Mouse (Mus musculus): Measurements from ENCODE around the gene Dpp6. TPM values are rescaled to one million over a fixed set of nuclear protein-coding genes. Genes with fewer than 3 reads are reported as not detected.

Gene Dpp6
- polyA plus RNA-seq, 1 experiment from 2014 or later: 15.0 TPM

DNA sequence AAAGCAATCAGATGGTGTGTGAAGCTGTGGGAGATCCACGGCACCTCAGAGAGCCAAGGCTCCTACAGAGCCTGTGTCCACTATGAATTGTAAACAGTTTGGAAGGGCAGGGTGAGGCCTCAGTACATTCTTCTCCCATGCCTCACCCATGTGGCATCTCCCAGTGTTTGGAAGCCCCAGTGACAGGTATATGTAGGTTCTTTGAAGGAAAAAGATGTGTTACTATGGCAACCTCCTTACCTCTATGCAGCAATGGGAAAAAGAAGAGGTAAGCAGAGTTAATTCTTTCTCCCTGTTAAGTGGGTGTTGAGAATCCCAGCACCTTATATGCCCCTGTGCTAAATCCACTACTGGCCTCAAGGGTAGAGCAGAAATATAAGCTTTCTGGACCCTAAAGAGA, 351.5 kb downstream of the Dpp6 start:
- Histone ChIP-seq H3K9ac (no peak overlapping the region), H3K4me1 (no peaks in the 10 kb centered on the region), H3K36me3 (replicated peaks) (no peaks in the 10 kb centered on the region), H3K27me3 (no peaks in the 10 kb centered on the region), H3K27ac (no peak overlapping the region), H3K4me2 (no peak overlapping the region), H3K9me3 (no peaks in the 10 kb centered on the region), H3K4me3 (replicated peaks) (no peak overlapping the region)
- no peak for ATAC-seq (ENCODE audit: low FRiP score)
- 96% methylated on average over 1 of the region's 1 CpGs for WGBS

DNA sequence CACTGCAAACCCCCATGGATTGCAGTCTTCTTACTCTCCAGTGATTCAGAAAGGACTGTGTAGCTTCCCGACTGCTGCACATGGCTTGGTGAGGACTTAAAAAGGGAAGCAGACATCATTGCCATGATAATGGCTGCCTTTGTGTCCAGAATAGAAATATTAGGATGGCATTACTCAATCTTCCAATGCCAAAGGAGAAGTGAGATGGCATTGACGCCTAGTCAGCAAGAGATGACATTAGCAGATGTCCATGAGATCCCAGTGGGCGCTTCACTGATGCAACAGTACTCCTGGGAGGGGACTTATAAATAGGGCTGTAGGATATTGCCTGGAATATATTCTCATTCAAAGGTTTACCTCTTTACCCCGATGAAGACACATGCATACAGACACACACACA, 368.0 kb downstream of the Dpp6 start:
- H3K9me3 ChIP-seq: no peaks in the 10 kb centered on the region
- H3K9ac ChIP-seq: no peak overlapping the region
- H3K4me2 ChIP-seq: no peak overlapping the region
- H3K27me3 ChIP-seq: no peaks in the 10 kb centered on the region
- no peak overlapping the region for H3K27ac ChIP-seq
- H3K4me3 ChIP-seq (replicated peaks): no peak overlapping the region
- H3K4me1 ChIP-seq: no peaks in the 10 kb centered on the region
- 85% methylated on average over 4 of the region's 4 CpGs for WGBS
- H3K36me3 ChIP-seq (replicated peaks): no peaks in the 10 kb centered on the region
- ATAC-seq (ENCODE audit: low FRiP score): no peak

DNA sequence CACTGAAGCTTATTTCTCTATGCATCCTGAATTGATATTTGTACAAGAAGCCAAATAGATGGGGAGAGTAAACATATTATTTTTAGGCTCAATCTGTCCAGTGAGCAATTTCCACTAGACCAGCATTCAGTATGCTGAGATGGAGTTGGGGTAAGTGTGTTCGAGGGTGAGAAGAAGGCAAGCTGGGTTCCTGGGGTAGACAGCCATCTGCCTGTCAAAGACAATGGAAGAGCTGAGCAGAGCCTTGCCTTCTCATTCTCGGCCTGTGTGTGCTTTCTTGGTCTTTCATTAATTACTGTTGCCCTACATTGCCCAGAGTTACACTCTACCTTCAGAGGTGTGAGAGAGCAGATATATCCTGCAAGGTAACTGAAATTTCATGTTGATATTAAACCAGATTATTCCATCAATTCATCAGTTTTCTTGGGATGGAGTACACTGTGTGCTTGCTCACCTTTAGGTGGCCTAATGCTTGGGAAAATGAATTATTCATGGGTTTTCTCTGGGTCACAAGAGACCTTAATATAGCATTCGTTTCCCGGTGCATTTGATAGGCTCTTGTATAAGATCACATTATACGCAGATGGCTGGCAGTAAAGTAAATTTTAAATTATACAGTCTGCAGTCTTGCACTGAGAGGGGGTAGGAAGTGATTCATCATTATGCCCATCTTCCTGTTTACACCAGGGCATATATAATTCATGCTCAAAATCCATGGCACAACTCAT, 374.4 kb downstream of the Dpp6 start:
- Histone ChIP-seq H3K9me3 (no peaks in the 10 kb centered on the region), H3K27ac (0 out of 2 replicates have a peak overlapping the region, but pooled peaks have one; percentile 13), H3K4me3 (replicated peaks) (no peak overlapping the region), H3K36me3 (replicated peaks) (no peaks in the 10 kb centered on the region), H3K27me3 (no peaks in the 10 kb centered on the region), H3K4me1 (peaks cover 5% of the 10 kb centered on the region; the same call in 1 of the 2 replicates), H3K9ac (no peak overlapping the region), H3K4me2 (no peak overlapping the region)
- WGBS: 64% methylated on average over 5 of the region's 5 CpGs
- peak; percentile 44 for ATAC-seq (ENCODE audit: low FRiP score)

DNA sequence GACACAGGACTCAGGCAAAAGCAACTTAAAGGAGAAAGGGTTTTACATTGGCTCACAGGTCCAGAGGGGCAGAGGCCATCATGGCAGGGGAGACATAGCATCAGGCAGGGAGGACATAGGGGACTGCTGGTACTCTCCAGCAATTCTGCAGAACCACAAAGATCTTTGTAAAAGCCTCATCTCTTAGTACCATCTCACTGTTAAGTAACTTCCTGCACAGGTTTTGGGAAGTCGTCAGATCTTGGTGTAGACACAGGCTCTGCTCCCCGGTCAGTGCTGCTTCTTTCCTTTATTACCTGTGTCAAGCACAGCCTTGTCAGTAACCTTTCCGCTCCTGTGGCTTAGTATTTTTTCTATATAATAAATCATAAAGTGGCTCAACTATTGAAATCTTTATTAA, 377.2 kb downstream of the Dpp6 start:
- no peak overlapping the region for H3K9ac ChIP-seq
- WGBS: 86% methylated on average over 3 of the region's 3 CpGs

DNA sequence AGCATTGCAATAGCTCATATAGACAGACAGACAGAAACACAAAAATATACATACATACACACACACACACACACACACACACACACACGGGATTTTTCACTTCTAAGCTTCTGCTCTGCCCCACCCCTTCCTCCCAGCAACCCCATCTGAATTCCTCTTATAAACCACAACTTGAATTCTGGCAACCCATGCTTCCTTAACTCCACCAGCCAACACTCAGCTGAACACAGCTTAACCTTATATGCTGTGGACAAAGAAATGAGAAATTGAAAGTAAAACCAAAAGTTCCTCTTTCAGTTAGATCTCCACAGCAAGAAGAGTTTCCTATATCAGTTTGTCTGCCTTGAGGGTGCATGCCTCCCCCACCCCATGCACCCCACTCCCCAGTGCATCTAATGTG, 378.0 kb downstream of the Dpp6 start:
- H3K9me3 ChIP-seq: no peaks in the 10 kb centered on the region
- no peak overlapping the region for H3K9ac ChIP-seq
- H3K4me2 ChIP-seq: no peak overlapping the region
- no peaks in the 10 kb centered on the region for H3K36me3 ChIP-seq (replicated peaks)
- no peak overlapping the region for H3K27ac ChIP-seq
- H3K4me1 ChIP-seq: peaks cover 5% of the 10 kb centered on the region; the same call in 1 of the 2 replicates
- no peak overlapping the region for H3K4me3 ChIP-seq (replicated peaks)
- no peaks in the 10 kb centered on the region for H3K27me3 ChIP-seq
- WGBS: 62% methylated on average over 1 of the region's 1 CpGs
- no peak for ATAC-seq (ENCODE audit: low FRiP score)

More for the DNA sequence above, 377.2 kb downstream of the Dpp6 start:
- H3K4me2 ChIP-seq: no peak overlapping the region
- H3K4me3 ChIP-seq (replicated peaks): no peak overlapping the region
- ATAC-seq (ENCODE audit: low FRiP score): no peak
- H3K36me3 ChIP-seq (replicated peaks): no peaks in the 10 kb centered on the region
- peaks cover 5% of the 10 kb centered on the region; the same call in 1 of the 2 replicates for H3K4me1 ChIP-seq
- H3K27me3 ChIP-seq: no peaks in the 10 kb centered on the region
- H3K9me3 ChIP-seq: no peaks in the 10 kb centered on the region
- no peak overlapping the region for H3K27ac ChIP-seq

DNA sequence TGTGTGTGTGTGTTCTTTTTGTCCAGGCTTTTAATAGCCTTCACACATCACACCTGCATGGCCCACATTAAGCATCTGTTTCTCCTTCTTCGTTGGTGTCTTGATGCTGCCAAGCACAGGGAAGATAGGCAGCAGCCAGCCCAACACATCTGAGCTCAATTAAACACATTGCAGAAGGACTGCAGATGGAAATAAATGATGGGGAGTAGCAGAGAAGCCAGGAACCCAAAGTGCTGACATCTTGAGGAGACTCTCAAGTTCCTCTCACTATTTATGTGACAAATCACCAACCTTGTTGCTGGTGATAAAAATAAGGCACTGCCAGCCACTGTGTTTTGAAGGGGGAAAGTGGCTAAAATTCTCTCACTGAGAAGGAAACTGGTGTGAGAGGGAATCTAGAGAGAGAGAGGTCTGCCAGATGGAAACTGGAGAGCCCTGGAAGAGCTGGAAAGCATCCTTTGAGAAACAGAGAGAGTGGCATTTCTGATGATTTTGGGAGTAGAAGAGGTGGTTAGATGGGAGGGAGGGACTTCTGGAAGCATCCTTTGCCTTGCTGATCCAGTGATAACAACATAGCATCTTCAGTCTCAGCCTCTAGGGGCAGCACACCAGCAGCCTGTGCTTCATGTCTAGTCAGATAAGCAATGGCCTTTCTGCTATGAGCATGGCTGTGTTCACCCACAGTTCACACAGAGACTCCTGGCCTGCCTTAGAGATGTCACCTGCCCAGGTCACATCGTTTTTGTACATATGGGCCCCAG, 383.8 kb downstream of the Dpp6 start:
- H3K27me3 ChIP-seq: no peaks in the 10 kb centered on the region
- no peak overlapping the region for H3K27ac ChIP-seq
- no peak overlapping the region for H3K4me3 ChIP-seq (replicated peaks)
- ATAC-seq (ENCODE audit: low FRiP score): no peak
- no peak overlapping the region for H3K4me2 ChIP-seq
- 54% methylated on average over 2 of the region's 2 CpGs for WGBS
- no peak overlapping the region for H3K9ac ChIP-seq
- no peaks in the 10 kb centered on the region for H3K36me3 ChIP-seq (replicated peaks)
- H3K4me1 ChIP-seq: no peaks in the 10 kb centered on the region
- H3K9me3 ChIP-seq: no peaks in the 10 kb centered on the region

DNA sequence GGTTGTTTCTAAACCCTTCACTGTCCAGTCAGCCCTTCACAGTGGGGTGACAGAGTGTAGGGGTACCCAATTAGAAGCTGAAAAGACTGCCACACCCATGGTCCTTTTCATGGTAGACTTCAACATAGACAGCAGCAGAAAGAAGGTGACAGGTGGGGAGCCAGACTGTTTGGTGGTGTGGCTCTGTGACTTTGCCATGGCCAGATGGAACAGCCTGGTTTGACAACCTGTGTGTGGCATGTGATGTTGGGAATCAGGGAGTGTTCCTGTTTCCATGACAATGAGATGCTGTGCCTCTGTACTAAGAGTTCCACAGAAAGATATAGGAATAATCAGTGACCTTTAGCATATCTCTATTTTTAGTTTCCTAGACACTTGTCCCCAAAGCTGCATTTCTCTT, 386.1 kb downstream of the Dpp6 start:
- H3K36me3 ChIP-seq (replicated peaks): no peaks in the 10 kb centered on the region
- H3K4me3 ChIP-seq (replicated peaks): no peak overlapping the region
- H3K4me1 ChIP-seq: no peaks in the 10 kb centered on the region
- no peak overlapping the region for H3K4me2 ChIP-seq
- H3K27me3 ChIP-seq: no peaks in the 10 kb centered on the region
- ATAC-seq (ENCODE audit: low FRiP score): no peak
- H3K9me3 ChIP-seq: no peaks in the 10 kb centered on the region
- H3K27ac ChIP-seq: no peak overlapping the region
- H3K9ac ChIP-seq: no peak overlapping the region

DNA sequence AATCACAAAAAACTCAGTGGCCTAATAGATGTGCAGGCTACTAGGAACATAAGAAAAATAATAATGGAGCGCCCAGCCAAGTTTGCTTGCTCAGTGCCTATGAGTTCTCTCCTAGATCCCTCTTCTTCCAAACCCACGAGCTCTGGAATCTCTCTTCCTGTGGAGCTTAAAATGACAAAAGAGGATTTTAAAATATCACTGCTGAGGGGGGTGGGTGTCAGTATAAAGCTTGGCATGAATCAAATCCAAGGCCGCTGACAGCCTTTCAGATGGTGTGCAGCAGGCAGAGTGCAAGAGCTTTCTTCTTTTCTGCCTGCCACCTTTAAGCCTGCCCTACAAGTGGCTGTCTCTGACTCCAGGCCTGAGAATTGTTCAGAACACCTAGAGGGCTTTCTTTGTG, 387.7 kb downstream of the Dpp6 start:
- Histone ChIP-seq H3K4me1 (no peaks in the 10 kb centered on the region), H3K4me2 (no peak overlapping the region), H3K27me3 (no peaks in the 10 kb centered on the region), H3K27ac (no peak overlapping the region), H3K9me3 (no peaks in the 10 kb centered on the region), H3K9ac (no peak overlapping the region), H3K36me3 (replicated peaks) (no peaks in the 10 kb centered on the region), H3K4me3 (replicated peaks) (no peak overlapping the region)
- ATAC-seq (ENCODE audit: low FRiP score): no peak
- 70% methylated on average over 3 of the region's 3 CpGs for WGBS

DNA sequence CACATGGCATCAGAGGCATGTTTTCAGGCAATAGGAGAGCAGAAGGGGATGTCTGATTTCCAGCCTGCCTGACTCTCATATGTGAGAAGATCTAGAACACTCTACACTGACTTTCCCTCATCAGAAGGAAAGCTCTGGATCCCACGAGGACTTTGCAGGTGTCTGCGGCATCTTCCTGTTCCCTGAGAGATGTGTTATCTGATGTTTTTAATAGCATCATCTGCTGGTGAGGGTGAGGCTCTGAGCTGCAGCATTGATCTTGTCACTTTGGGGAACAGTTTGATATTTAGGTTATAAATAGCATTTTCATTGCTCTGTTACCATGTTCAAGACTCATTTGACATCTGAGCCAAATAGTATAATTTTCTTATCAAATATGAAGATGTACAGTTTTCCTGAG, 388.8 kb downstream of the Dpp6 start:
- Histone ChIP-seq H3K27me3 (no peaks in the 10 kb centered on the region), H3K36me3 (replicated peaks) (no peaks in the 10 kb centered on the region), H3K9ac (no peak overlapping the region), H3K4me2 (no peak overlapping the region), H3K27ac (no peak overlapping the region), H3K9me3 (no peaks in the 10 kb centered on the region), H3K4me3 (replicated peaks) (no peak overlapping the region), H3K4me1 (no peaks in the 10 kb centered on the region)
- ATAC-seq (ENCODE audit: low FRiP score): no peak
- WGBS: 96% methylated on average over 2 of the region's 2 CpGs

DNA sequence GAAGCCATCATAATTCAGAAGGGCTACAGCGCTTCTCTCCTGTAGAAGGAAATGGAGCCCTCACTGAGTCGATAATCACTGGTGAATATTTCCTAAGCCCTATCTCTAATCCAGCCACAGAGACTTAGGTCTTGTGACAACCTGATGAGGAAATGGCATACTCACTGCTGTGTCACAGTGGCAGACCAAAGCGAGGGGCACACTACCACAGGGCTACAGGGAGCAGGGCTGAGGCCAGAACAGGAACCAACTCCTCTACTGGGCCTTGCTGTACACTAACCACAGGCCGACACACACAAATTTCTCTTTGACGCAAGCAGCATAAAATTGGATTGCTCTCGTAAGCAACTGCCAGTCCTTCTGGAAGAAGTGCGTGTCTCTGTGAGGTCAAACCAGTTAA, 389.2 kb downstream of the Dpp6 start:
- no peaks in the 10 kb centered on the region for H3K27me3 ChIP-seq
- H3K4me1 ChIP-seq: no peaks in the 10 kb centered on the region
- WGBS: 89% methylated on average over 7 of the region's 7 CpGs
- no peaks in the 10 kb centered on the region for H3K36me3 ChIP-seq (replicated peaks)
- no peak overlapping the region for H3K9ac ChIP-seq
- no peak overlapping the region for H3K4me2 ChIP-seq
- H3K9me3 ChIP-seq: no peaks in the 10 kb centered on the region
- no peak overlapping the region for H3K27ac ChIP-seq
- ATAC-seq (ENCODE audit: low FRiP score): no peak
- no peak overlapping the region for H3K4me3 ChIP-seq (replicated peaks)

DNA sequence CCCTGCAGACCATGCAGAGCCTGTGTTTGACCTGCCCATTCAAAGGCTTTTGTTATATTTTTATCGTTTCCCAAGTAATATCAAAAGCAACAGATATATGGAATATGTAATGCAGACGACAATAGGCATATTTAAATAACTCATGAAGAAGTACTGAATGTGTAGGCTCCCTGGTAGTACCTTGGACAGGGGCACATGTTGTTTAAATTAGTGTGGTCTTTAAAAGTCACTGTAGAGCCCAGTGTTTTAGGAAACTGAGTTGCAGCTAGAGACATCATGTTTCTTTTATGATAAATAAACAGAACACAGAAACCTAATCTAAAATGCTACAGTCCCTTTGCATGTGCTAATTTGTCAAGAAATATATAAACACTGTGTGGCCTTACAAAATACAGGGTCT, 403.1 kb downstream of the Dpp6 start:
- no peaks in the 10 kb centered on the region for H3K9me3 ChIP-seq
- H3K4me2 ChIP-seq: no peak overlapping the region
- 84% methylated on average over 2 of the region's 2 CpGs for WGBS
- no peaks in the 10 kb centered on the region for H3K36me3 ChIP-seq (replicated peaks)
- no peak overlapping the region for H3K4me3 ChIP-seq (replicated peaks)
- H3K27me3 ChIP-seq: no peaks in the 10 kb centered on the region
- no peak overlapping the region for H3K9ac ChIP-seq
- no peak overlapping the region for H3K27ac ChIP-seq
- ATAC-seq (ENCODE audit: low FRiP score): no peak
- H3K4me1 ChIP-seq: no peaks in the 10 kb centered on the region

DNA sequence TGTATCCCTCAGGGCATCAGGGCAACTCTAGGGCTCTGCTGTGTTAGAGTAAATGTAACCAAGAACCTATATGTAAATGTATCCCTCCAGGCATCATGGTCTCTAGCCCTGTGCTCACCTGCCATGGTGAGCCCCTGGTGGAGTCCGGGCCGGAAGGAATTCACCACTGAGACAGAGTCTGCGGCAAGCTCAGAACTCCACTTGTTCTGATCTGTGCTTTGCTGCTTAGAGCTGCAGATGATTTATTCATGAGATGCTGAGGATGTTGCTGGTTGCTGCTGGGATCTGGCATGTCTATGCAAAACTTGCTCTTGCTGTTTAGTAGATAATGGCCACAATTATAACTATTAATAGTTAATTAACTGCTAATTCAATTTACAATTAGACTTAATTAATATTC, 425.1 kb downstream of the Dpp6 start:
- Histone ChIP-seq H3K9ac (no peak overlapping the region), H3K4me3 (replicated peaks) (no peak overlapping the region), H3K9me3 (no peaks in the 10 kb centered on the region), H3K27me3 (no peaks in the 10 kb centered on the region), H3K27ac (no peak overlapping the region), H3K36me3 (replicated peaks) (no peaks in the 10 kb centered on the region), H3K4me1 (no peaks in the 10 kb centered on the region), H3K4me2 (no peak overlapping the region)
- WGBS: 78% methylated on average over 3 of the region's 3 CpGs
- ATAC-seq (ENCODE audit: low FRiP score): no peak

DNA sequence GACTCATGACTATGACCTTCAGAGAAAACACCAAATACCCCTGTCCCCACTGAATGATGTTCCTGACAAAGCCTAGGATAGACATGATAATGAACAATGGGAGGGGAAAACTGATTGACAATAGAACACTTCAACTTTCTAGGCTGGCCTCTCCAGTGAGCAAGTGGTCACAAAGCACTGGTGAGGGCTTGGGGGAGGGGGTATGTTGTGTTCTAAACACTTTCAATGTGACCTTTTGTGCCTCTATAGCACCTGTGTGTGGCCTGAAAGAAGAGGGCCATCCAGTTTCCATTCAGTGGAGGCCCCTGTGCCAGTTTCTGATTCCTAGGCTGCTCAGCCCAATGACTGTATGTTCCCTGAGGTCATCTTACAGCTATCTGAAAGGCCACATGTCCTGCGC, 426.2 kb downstream of the Dpp6 start:
- H3K9me3 ChIP-seq: no peaks in the 10 kb centered on the region
- no peak overlapping the region for H3K4me3 ChIP-seq (replicated peaks)
- H3K36me3 ChIP-seq (replicated peaks): no peaks in the 10 kb centered on the region
- H3K27me3 ChIP-seq: no peaks in the 10 kb centered on the region
- H3K27ac ChIP-seq: no peak overlapping the region
- 88% methylated on average over 1 of the region's 1 CpGs for whole genome bisulfite sequencing
- H3K4me1 ChIP-seq: no peaks in the 10 kb centered on the region
- H3K4me2 ChIP-seq: no peak overlapping the region
- no peak overlapping the region for H3K9ac ChIP-seq
- ATAC-seq (ENCODE audit: low FRiP score): no peak
